Mouse (Mus musculus): Measurements from ENCODE around the gene Soat2. TPM values are rescaled to one million over a fixed set of nuclear protein-coding genes. Genes with fewer than 3 reads are reported as not detected.
A peak's percentile ranks its signal among the peaks of the same experiment; 100 is the strongest.

Gene Soat2
- polyA plus RNA-seq, 1 experiment from 2014 or later, result 0.17 TPM

DNA sequence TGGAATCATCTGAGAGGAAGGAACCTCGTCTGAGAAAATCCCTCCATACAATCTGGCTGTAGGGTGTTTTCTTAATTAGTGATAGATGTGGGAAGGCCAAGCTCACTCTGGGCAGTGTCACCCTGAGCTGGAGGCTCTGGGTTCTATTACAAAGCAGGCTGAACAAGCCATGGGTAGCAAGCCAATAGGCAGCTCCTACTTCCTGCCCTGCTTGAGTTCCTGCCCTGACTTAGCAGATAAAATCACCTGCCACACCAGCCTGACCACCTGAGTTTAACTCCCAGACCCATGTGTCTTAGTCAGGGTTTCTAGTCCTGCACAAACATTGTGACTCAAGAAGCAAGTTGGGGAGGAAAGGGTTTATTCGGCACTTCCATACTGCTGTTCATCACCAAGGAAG, 18.7 kb downstream of the Soat2 start:
- 52% methylated on average over 2 of the region's 2 CpGs for WGBS
- Histone ChIP-seq H3K9me3 (ENCODE audit: control insufficient read depth, low read length) (no peaks in the 10 kb centered on the region), H3K27ac (replicated peaks; ENCODE audit: low read depth, low read length) (no peak overlapping the region), H3K4me2 (ENCODE audit: low read depth, low read length) (no peak overlapping the region), H3K36me3 (ENCODE audit: control insufficient read depth, insufficient read depth, low read length) (peaks cover 4% of the 10 kb centered on the region; the same call in 1 of the 2 replicates), H3K4me3 (ENCODE audit: low read depth, low read length) (no peak overlapping the region), H3K27me3 (replicated peaks; ENCODE audit: control insufficient read depth, insufficient read depth, low read length) (no peaks in the 10 kb centered on the region), H3K4me1 (ENCODE audit: control insufficient read depth, insufficient read depth, low read length) (peaks cover 25% of the 10 kb centered on the region), H3K9ac (ENCODE audit: low read depth, low read length) (no peak overlapping the region)
- ATAC-seq (ENCODE audit: low read depth) (no peak), DNase-seq (ENCODE audit: low spot score) (no peak)

DNA sequence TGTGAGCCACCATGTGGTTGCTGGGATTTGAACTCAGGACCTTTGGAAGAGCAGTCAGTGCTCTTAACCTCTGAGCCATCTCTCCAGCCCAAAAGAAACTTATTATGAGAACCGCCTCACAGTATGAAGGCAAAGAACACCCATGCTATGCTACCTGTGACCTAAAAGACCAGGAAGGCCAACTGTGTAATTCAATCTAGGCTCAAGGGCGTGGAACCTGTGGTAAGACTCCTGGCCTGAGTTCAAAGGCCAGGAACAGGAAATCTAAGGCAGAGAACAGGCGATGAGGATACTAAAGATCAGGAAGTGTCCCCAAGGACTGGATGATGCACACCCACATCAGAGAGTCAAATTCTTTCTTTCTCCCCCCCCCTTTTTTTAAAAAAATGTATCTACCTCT, 23.3 kb downstream of the Soat2 start:
- H3K36me3 ChIP-seq (ENCODE audit: control insufficient read depth, insufficient read depth, low read length), result peaks cover 30% of the 10 kb centered on the region
- no peak for DNase-seq (ENCODE audit: low spot score)
- H3K9ac ChIP-seq (ENCODE audit: low read depth, low read length), result no peak overlapping the region
- peaks cover 9% of the 10 kb centered on the region; the same call in 1 of the 2 replicates for H3K9me3 ChIP-seq (ENCODE audit: control insufficient read depth, low read length)
- peaks cover 2% of the 10 kb centered on the region; the same call in 1 of the 2 replicates for H3K4me1 ChIP-seq (ENCODE audit: control insufficient read depth, insufficient read depth, low read length)
- H3K4me2 ChIP-seq (ENCODE audit: low read depth, low read length), result no peak overlapping the region
- H3K27me3 ChIP-seq (replicated peaks; ENCODE audit: control insufficient read depth, insufficient read depth, low read length), result no peaks in the 10 kb centered on the region
- H3K27ac ChIP-seq (replicated peaks; ENCODE audit: low read depth, low read length), result no peak overlapping the region
- H3K4me3 ChIP-seq (ENCODE audit: low read depth, low read length), result no peak overlapping the region
- ATAC-seq (ENCODE audit: low read depth), result no peak
- 80% methylated on average over 3 of the region's 3 CpGs for WGBS

DNA sequence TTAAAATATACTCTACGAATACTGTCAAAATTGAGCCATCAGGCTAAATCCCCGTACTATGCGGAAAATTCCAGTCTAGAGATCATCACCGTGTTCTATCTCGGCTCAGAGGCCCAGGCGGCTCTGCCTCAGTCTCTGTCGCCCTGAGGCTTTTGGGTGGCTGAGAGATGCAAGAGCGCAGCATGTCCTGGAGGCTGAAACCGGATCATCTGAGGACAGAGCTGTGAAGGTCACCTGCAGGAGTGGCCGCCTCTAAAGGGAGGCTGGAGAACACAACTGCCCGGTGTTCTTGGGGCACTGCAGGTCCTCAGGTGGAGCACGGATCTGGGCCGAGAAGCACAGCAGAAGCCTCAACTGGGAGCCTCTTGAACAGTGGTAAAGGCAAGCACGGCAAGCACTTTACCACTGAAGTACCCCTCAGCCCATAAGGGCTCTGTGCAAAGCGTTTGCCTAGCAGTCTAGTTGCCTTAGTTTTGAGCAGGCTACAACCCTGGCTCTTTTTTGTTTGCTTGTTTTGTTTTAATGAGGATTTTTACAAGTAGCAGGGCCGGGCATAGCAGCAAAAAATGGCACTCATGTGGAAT, 25.5 kb downstream of the Soat2 start:
- Histone ChIP-seq H3K9me3 (ENCODE audit: control insufficient read depth, low read length) (peaks cover 9% of the 10 kb centered on the region; the same call in 1 of the 2 replicates), H3K4me2 (ENCODE audit: low read depth, low read length) (no peak overlapping the region), H3K4me1 (ENCODE audit: control insufficient read depth, insufficient read depth, low read length) (no peaks in the 10 kb centered on the region), H3K36me3 (ENCODE audit: control insufficient read depth, insufficient read depth, low read length) (peaks cover 46% of the 10 kb centered on the region), H3K4me3 (ENCODE audit: low read depth, low read length) (no peak overlapping the region), H3K27me3 (replicated peaks; ENCODE audit: control insufficient read depth, insufficient read depth, low read length) (no peaks in the 10 kb centered on the region), H3K9ac (ENCODE audit: low read depth, low read length) (no peak overlapping the region), H3K27ac (replicated peaks; ENCODE audit: low read depth, low read length) (no peak overlapping the region)
- 79% methylated on average over 16 of the region's 16 CpGs for WGBS
- no peak for ATAC-seq (ENCODE audit: low read depth)
- DNase-seq (ENCODE audit: low spot score), result no peak

DNA sequence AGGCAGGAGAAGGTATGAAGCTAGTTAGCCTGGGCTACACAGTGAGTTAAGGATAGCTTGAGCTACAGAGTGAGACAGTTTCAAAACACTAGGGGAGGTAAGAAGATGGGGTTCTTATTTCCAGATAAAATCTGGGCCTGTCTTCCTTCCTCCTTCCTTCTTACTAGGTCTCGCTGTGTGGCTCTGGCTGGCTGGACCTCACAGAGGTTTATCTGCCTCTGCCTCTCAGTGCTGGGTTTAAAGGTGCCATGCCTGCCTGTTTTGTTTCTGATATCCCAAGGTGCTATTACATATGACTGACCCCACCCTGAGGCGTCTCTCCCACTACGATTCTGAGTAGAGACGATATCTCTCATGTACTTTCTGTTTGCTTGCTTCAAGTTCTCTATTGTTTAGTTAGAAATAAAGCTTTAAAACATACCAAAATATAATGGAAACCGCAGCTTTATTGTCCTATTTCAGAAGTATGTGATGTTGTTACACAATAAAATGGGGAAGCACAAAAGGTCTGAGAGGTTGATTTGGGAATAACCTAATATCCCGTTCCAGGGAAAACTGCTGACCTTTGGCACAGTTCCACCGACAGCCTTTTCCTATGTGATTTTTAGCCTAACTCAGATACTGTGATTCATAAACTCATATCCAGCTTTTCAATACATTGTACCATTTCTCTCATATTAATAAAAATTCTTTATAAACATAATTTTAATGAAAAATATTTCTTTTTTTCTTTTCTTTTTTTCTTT, 26.4 kb downstream of the Soat2 start:
- DNase-seq (ENCODE audit: low spot score) (no peak), ATAC-seq (ENCODE audit: low read depth) (no peak)
- Histone ChIP-seq H3K27me3 (replicated peaks; ENCODE audit: control insufficient read depth, insufficient read depth, low read length) (no peaks in the 10 kb centered on the region), H3K27ac (replicated peaks; ENCODE audit: low read depth, low read length) (no peak overlapping the region), H3K4me2 (ENCODE audit: low read depth, low read length) (no peak overlapping the region), H3K4me3 (ENCODE audit: low read depth, low read length) (no peak overlapping the region), H3K4me1 (ENCODE audit: control insufficient read depth, insufficient read depth, low read length) (no peaks in the 10 kb centered on the region), H3K9ac (ENCODE audit: low read depth, low read length) (no peak overlapping the region), H3K9me3 (ENCODE audit: control insufficient read depth, low read length) (peaks cover 9% of the 10 kb centered on the region; the same call in 1 of the 2 replicates), H3K36me3 (ENCODE audit: control insufficient read depth, insufficient read depth, low read length) (peaks cover 43% of the 10 kb centered on the region)
- 85% methylated on average over 7 of the region's 7 CpGs for WGBS

DNA sequence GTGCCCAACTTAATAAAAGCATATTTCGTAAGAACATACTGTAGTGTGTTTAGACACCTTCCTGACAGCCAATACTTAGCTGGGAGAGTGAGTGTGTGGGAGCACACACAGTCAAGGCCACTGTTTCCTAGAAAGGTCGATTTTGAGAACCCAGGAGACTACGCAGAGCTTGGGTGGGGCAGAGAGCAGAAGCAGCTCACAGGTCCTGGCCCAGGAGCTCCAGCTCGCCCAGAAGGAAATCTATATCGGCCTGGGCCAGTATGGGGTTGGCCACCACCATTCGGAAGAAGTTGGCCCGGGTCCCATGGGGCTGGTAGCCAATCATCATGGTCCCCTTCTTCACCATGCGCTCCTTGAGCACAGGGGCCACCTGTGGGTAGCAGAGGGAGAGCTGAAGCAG, 27.1 kb downstream of the Soat2 start:
- Histone ChIP-seq H3K27me3 (replicated peaks; ENCODE audit: control insufficient read depth, insufficient read depth, low read length) (no peaks in the 10 kb centered on the region), H3K4me2 (ENCODE audit: low read depth, low read length) (no peak overlapping the region), H3K27ac (replicated peaks; ENCODE audit: low read depth, low read length) (no peak overlapping the region), H3K4me1 (ENCODE audit: control insufficient read depth, insufficient read depth, low read length) (no peaks in the 10 kb centered on the region), H3K4me3 (ENCODE audit: low read depth, low read length) (no peak overlapping the region), H3K9me3 (ENCODE audit: control insufficient read depth, low read length) (peaks cover 9% of the 10 kb centered on the region; the same call in 1 of the 2 replicates), H3K36me3 (ENCODE audit: control insufficient read depth, insufficient read depth, low read length) (peaks cover 43% of the 10 kb centered on the region), H3K9ac (ENCODE audit: low read depth, low read length) (no peak overlapping the region)
- DNase-seq (ENCODE audit: low spot score), result no peak
- 85% methylated on average over 7 of the region's 8 CpGs for WGBS
- ATAC-seq (ENCODE audit: low read depth), result no peak

DNA sequence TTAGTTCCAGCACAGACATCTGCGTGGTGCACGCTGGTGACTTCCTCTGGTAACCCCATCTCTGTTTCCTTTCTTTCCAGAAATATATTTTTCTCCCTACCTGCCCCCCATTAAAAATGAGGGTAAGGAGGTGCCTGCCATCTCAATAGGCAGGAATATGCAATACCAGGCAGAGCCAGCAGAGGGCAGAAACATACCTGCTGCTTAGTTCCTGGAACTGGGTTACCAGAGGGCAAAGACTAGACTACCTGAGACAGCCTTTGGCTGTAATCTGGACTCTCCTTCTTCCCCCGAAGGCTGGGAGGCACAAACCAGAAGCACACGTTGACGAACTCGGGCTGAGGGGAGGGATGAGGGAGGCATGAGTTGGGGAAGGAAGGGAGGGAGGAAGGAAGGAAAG, 28.0 kb downstream of the Soat2 start:
- 15% methylated on average over 6 of the region's 6 CpGs for WGBS
- peak; percentile 39; the same call in 1 of the 2 replicates for ATAC-seq (ENCODE audit: low read depth)
- H3K36me3 ChIP-seq (ENCODE audit: control insufficient read depth, insufficient read depth, low read length), result peaks cover 50% of the 10 kb centered on the region

DNA sequence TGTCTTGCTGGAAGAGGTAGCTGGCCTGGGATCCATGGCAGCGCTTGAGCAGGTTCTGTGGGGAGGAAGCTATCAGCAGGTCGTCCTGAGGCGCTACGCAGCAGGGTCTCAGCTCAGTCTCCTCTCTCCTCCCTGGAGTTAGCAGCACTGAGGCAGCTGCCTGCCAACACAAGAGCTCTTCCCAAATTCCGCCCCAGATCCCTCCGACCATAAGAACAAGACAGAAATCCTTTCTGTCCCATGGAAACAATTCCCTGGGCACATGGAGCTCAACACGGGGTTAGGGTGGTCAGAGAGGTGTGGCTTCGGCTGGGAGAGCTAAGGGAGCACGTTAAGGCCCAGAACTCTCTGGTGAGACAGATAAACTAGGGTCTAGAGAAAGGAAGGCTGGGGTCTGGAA, 28.8 kb downstream of the Soat2 start:
- no peak overlapping the region for H3K4me2 ChIP-seq (ENCODE audit: low read depth, low read length)
- peaks cover 57% of the 10 kb centered on the region for H3K36me3 ChIP-seq (ENCODE audit: control insufficient read depth, insufficient read depth, low read length)
- H3K9me3 ChIP-seq (ENCODE audit: control insufficient read depth, low read length), result peaks cover 9% of the 10 kb centered on the region; the same call in 1 of the 2 replicates
- no peak for ATAC-seq (ENCODE audit: low read depth)
- no peak overlapping the region for H3K9ac ChIP-seq (ENCODE audit: low read depth, low read length)
- no peak for DNase-seq (ENCODE audit: low spot score)
- 81% methylated on average over 9 of the region's 9 CpGs for WGBS
- no peaks in the 10 kb centered on the region for H3K27me3 ChIP-seq (replicated peaks; ENCODE audit: control insufficient read depth, insufficient read depth, low read length)
- H3K4me3 ChIP-seq (ENCODE audit: low read depth, low read length), result no peak overlapping the region
- H3K27ac ChIP-seq (replicated peaks; ENCODE audit: low read depth, low read length), result no peak overlapping the region
- H3K4me1 ChIP-seq (ENCODE audit: control insufficient read depth, insufficient read depth, low read length), result no peaks in the 10 kb centered on the region

More for the DNA sequence above, 28.0 kb downstream of the Soat2 start:
- Histone ChIP-seq H3K4me2 (ENCODE audit: low read depth, low read length) (no peak overlapping the region), H3K4me1 (ENCODE audit: control insufficient read depth, insufficient read depth, low read length) (no peaks in the 10 kb centered on the region), H3K27ac (replicated peaks; ENCODE audit: low read depth, low read length) (no peak overlapping the region), H3K9ac (ENCODE audit: low read depth, low read length) (no peak overlapping the region), H3K9me3 (ENCODE audit: control insufficient read depth, low read length) (peaks cover 9% of the 10 kb centered on the region; the same call in 1 of the 2 replicates), H3K27me3 (replicated peaks; ENCODE audit: control insufficient read depth, insufficient read depth, low read length) (no peaks in the 10 kb centered on the region), H3K4me3 (ENCODE audit: low read depth, low read length) (no peak overlapping the region)
- peak; percentile 61 for DNase-seq (ENCODE audit: low spot score)

DNA sequence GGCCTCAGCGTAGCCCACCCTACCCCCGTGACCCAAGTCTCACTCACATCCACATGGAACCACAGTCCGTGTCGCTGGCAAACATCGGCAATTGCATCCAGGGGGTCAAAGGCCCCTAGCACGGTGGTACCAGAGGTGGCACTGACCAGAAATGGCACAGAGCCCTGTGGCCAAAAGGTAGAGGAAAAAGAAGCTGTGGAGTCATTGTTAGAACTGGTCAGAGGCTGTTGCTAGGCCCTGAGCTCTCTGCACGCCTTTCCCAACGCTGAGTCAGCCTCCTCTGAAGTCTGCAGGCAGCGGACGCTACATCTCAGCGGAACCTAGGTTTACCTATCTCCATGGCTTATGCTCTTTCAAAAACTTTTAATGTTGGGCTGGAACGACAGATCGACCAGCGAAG, 29.6 kb downstream of the Soat2 start:
- Histone ChIP-seq H3K27me3 (replicated peaks; ENCODE audit: control insufficient read depth, insufficient read depth, low read length) (no peaks in the 10 kb centered on the region), H3K4me3 (ENCODE audit: low read depth, low read length) (no peak overlapping the region), H3K4me1 (ENCODE audit: control insufficient read depth, insufficient read depth, low read length) (no peaks in the 10 kb centered on the region), H3K4me2 (ENCODE audit: low read depth, low read length) (no peak overlapping the region), H3K9me3 (ENCODE audit: control insufficient read depth, low read length) (0 out of 2 replicates have a peak, but pooled peaks cover 2% of the 10 kb centered on the region), H3K27ac (replicated peaks; ENCODE audit: low read depth, low read length) (no peak overlapping the region), H3K36me3 (ENCODE audit: control insufficient read depth, insufficient read depth, low read length) (peaks cover 54% of the 10 kb centered on the region), H3K9ac (ENCODE audit: low read depth, low read length) (no peak overlapping the region)
- WGBS, result 90% methylated on average over 14 of the region's 14 CpGs
- DNase-seq (ENCODE audit: low spot score), result no peak
- no peak for ATAC-seq (ENCODE audit: low read depth)

All from embryonic facial prominence, embryonic 14.5 days (tissue).